Mouse (Mus musculus): ENCODE results near the gene Nt5c.

DNA sequence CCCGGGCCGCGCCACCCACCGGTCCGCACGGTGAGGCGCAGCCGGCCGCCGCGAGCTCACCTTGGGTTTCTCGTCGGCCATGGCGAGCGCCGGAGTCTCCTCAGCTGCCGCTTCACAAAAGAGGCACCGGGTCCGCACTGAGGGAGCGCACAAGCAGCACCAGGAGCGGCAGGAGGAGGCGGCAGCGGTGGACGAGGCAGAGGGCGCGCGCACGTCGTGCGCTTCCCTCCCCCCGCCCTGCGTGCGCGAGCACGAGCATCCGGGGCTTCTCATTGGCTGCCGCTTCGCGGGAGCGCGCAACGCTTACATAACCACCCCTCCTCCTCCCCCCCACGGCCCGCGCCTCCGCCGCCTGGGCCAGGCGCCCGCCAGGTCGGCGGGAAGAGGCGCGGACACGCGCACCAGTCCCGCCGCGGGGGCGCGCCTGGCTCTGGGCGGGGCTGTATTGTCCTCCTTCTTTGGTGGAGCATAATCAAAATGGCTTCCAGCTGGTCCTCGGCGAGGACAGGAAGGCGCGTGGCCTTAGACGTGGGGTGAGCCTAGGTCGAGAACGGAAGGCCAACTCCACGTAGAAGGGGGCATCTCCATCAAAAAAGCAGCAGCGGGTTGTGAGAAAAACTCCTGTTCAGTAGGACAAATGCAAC is 44.5 kb upstream of the Nt5c start, which contains the start of gene Sumo2:
- TF ChIP-seq TAL1 (IDR thresholded peaks at IDR 0.05; ENCODE audit: low read length) (no peak), GATA1 (IDR thresholded peaks at IDR 0.05; ENCODE audit: low read length) (no peak)

All from erythroblast, embryonic 14.5 days (primary cell).